Mouse (Mus musculus) CH12.LX (cell line): ENCODE measurements around the gene Sesn2. TPM values are rescaled to one million over a fixed set of nuclear protein-coding genes. Genes with fewer than 3 reads are reported as not detected.
A peak's percentile ranks its signal among the peaks of the same experiment; 100 is the strongest.

Experiments used
- DNase-seq: peaks from one replicate; pipeline ENCODE4 v3.0.0-alpha.2; 2013; ENCODE audit errors: extremely low read depth
- H3K27ac ChIP-seq: 2 replicates; pipeline ENCODE4 v1.5.1; 2012; ENCODE audit warnings: low read depth, mild to moderate bottlenecking, control low read depth, moderate library complexity; ENCODE audit not compliant: insufficient read depth
- H3K27me3 ChIP-seq: replicated peaks from 2 replicates; pipeline ENCODE3; 2012; ENCODE audit warnings: inconsistent platforms
- H3K36me3 ChIP-seq, 2 experiments: replicated peaks in 1 of 2; 2 replicates each; pipeline versions ENCODE3 to v1.6.1; 2012; ENCODE audit warnings: inconsistent platforms in 1 of 2, low read length in 1 of 2, mild to moderate bottlenecking in 1 of 2, mixed read lengths in 1 of 2, moderate library complexity in 1 of 2; ENCODE audit not compliant: control insufficient read depth in 1 of 2, insufficient read depth in 1 of 2
- H3K4me1 ChIP-seq, 2 experiments: 2 replicates each; pipeline ENCODE4 v1.6.1; 2012; ENCODE audit warnings: inconsistent platforms in 1 of 2, moderate library complexity in 1 of 2; ENCODE audit not compliant: insufficient read depth in 2 of 2, control insufficient read depth in 1 of 2
- H3K4me2 ChIP-seq: 2 replicates; pipeline ENCODE4 v1.6.1; 2012; ENCODE audit warnings: low read depth, mild to moderate bottlenecking, control low read depth; ENCODE audit not compliant: poor library complexity, insufficient read depth, severe bottlenecking
- H3K4me3 ChIP-seq, 3 experiments: fragments of 150-350 bp in 1 of 3; sonication (generic) in 1 of 3; replicated peaks in 1 of 3; 2 replicates each; pipeline versions ENCODE3 to v1.5.1; 2011 to 2012; ENCODE audit warnings: low read depth in 2 of 3, low read length in 2 of 3, mild to moderate bottlenecking in 2 of 3, moderate library complexity in 2 of 3, control low read depth in 1 of 3, improper control_type of control experiment in 1 of 3, inconsistent platforms in 1 of 3, mixed read lengths in 1 of 3; ENCODE audit not compliant: poor library complexity in 1 of 3
- H3K79me2 ChIP-seq: replicated peaks from 2 replicates; pipeline ENCODE4 v1.6.1; 2012; ENCODE audit warnings: mild to moderate bottlenecking, moderate library complexity; ENCODE audit not compliant: control insufficient read depth, poor library complexity, insufficient read depth, severe bottlenecking; ENCODE audit errors: extremely low read depth
- H3K9ac ChIP-seq: 2 replicates; pipeline ENCODE4 v1.6.1; 2012; ENCODE audit warnings: low read depth, mild to moderate bottlenecking, control low read depth, moderate library complexity; ENCODE audit not compliant: insufficient read depth
- H3K9me3 ChIP-seq: replicated peaks from 2 replicates; pipeline ENCODE3; 2012; ENCODE audit warnings: low read length, inconsistent platforms, mixed read lengths
- CHD1 ChIP-seq: IDR thresholded peaks from 2 replicates; pipeline ENCODE4 v1.6.1; 2012; ENCODE audit warnings: low read depth, low read length, improper control_type of control experiment, inconsistent platforms
- CHD2 ChIP-seq: IDR thresholded peaks from 2 replicates; pipeline ENCODE4 v1.6.1; 2011; ENCODE audit warnings: low read length, improper control_type of control experiment
- CTCF ChIP-seq, 2 experiments: IDR thresholded peaks in 1 of 2; conservative IDR thresholded peaks in 1 of 2; 2 replicates each; pipeline ENCODE4 v1.5.1; 2011 to 2012; ENCODE audit warnings: low read depth in 2 of 2, low read length in 2 of 2, improper control_type of control experiment in 1 of 2, inconsistent platforms in 1 of 2, mild to moderate bottlenecking in 1 of 2, moderate library complexity in 1 of 2
- E2F4 ChIP-seq: IDR thresholded peaks from 2 replicates; pipeline ENCODE4 v1.6.1; 2011; ENCODE audit warnings: low read depth, low read length, improper control_type of control experiment; ENCODE audit not compliant: insufficient replicate concordance
- ELF1 ChIP-seq: IDR thresholded peaks from 2 replicates; pipeline ENCODE4 v1.6.1; 2014; ENCODE audit warnings: low read depth, mild to moderate bottlenecking, inconsistent platforms, low read length, improper control_type of control experiment
- EP300 ChIP-seq: IDR thresholded peaks from 2 replicates; pipeline ENCODE4 v1.6.1; 2011; ENCODE audit warnings: low read length, improper control_type of control experiment
- GABPA ChIP-seq: IDR thresholded peaks from 2 replicates; pipeline ENCODE4 v1.6.1; 2012; ENCODE audit warnings: low read depth, low read length, improper control_type of control experiment, inconsistent platforms; ENCODE audit not compliant: insufficient replicate concordance
- HCFC1 ChIP-seq: IDR thresholded peaks from 2 replicates; pipeline ENCODE4 v1.6.1; 2012; ENCODE audit warnings: low read depth, mild to moderate bottlenecking, inconsistent platforms, low read length, improper control_type of control experiment
- IRF4 ChIP-seq: IDR thresholded peaks from 2 replicates; pipeline ENCODE4 v1.6.1; 2014; ENCODE audit warnings: low read depth, mild to moderate bottlenecking, inconsistent platforms, low read length, improper control_type of control experiment
- JUN ChIP-seq: IDR thresholded peaks from 2 replicates; pipeline ENCODE4 v1.6.1; 2011; ENCODE audit warnings: low read depth, mild to moderate bottlenecking, low read length, improper control_type of control experiment, moderate library complexity; ENCODE audit not compliant: insufficient read depth
- JUND ChIP-seq: conservative IDR thresholded peaks from 2 replicates; pipeline ENCODE4 v1.6.1; 2011; ENCODE audit warnings: low read depth, low read length, improper control_type of control experiment
- KAT2A ChIP-seq: IDR thresholded peaks from 2 replicates; pipeline ENCODE4 v1.6.1; 2012; ENCODE audit warnings: low read length, improper control_type of control experiment, inconsistent platforms; ENCODE audit not compliant: insufficient replicate concordance
- MAFK ChIP-seq: IDR thresholded peaks from 2 replicates; pipeline ENCODE4 v1.6.1; 2011; ENCODE audit warnings: low read length, improper control_type of control experiment; ENCODE audit not compliant: insufficient replicate concordance
- MAZ ChIP-seq: IDR thresholded peaks from 2 replicates; pipeline ENCODE4 v1.6.1; 2012; ENCODE audit warnings: low read depth, mild to moderate bottlenecking, inconsistent platforms, low read length, improper control_type of control experiment, moderate library complexity
- MEF2A ChIP-seq: IDR thresholded peaks from 2 replicates; pipeline ENCODE4 v1.6.1; 2014; ENCODE audit warnings: low read depth, mild to moderate bottlenecking, inconsistent platforms, low read length, improper control_type of control experiment, borderline replicate concordance
- MXI1 ChIP-seq: IDR thresholded peaks from 2 replicates; pipeline ENCODE4 v1.6.1; 2011; ENCODE audit warnings: mild to moderate bottlenecking, low read depth, low read length, improper control_type of control experiment
- NELFE ChIP-seq: IDR thresholded peaks from 2 replicates; pipeline ENCODE4 v1.6.1; 2011; ENCODE audit warnings: low read depth, low read length, improper control_type of control experiment
- NRF1 ChIP-seq: IDR thresholded peaks from 2 replicates; pipeline ENCODE4 v1.6.1; 2014; ENCODE audit warnings: low read depth, mild to moderate bottlenecking, inconsistent platforms, low read length, improper control_type of control experiment, moderate library complexity
- POLR2A ChIP-seq: IDR thresholded peaks from 2 replicates; pipeline ENCODE4 v1.6.1; 2011; ENCODE audit warnings: low read depth, mild to moderate bottlenecking, improper control_type of control experiment, low read length
- POLR2AphosphoS2 ChIP-seq: IDR thresholded peaks from 2 replicates; pipeline ENCODE4 v1.6.1; 2011; ENCODE audit warnings: low read depth, low read length, improper control_type of control experiment
- RAD21 ChIP-seq: IDR thresholded peaks from 2 replicates; pipeline ENCODE4 v1.6.1; 2011; ENCODE audit warnings: low read depth, mild to moderate bottlenecking, low read length, improper control_type of control experiment, moderate library complexity
- SIN3A ChIP-seq: IDR thresholded peaks from 2 replicates; pipeline ENCODE4 v1.6.1; 2012; ENCODE audit warnings: low read length, improper control_type of control experiment, inconsistent platforms
- TCF12 ChIP-seq: IDR thresholded peaks from 2 replicates; pipeline ENCODE4 v1.6.1; 2014; ENCODE audit warnings: low read depth, mild to moderate bottlenecking, inconsistent platforms, low read length, improper control_type of control experiment
- UBTF ChIP-seq: IDR thresholded peaks from 2 replicates; pipeline ENCODE4 v1.6.1; 2012; ENCODE audit warnings: low read depth, mild to moderate bottlenecking, inconsistent platforms, low read length, improper control_type of control experiment, moderate library complexity
- USF1 ChIP-seq: IDR thresholded peaks from 2 replicates; pipeline ENCODE4 v1.6.1; 2014; ENCODE audit warnings: low read depth, mild to moderate bottlenecking, inconsistent platforms, low read length, improper control_type of control experiment
- USF2 ChIP-seq: conservative IDR thresholded peaks from 2 replicates; pipeline ENCODE4 v1.6.1; 2011; ENCODE audit warnings: low read depth, low read length, improper control_type of control experiment
- ZC3H11A ChIP-seq: IDR thresholded peaks from 2 replicates; pipeline ENCODE4 v1.6.1; 2012; ENCODE audit warnings: low read depth, mild to moderate bottlenecking, inconsistent platforms, low read length, improper control_type of control experiment
- ZKSCAN1 ChIP-seq: IDR thresholded peaks from 2 replicates; pipeline ENCODE4 v1.6.1; 2012; ENCODE audit warnings: low read depth, inconsistent platforms, low read length, improper control_type of control experiment, borderline replicate concordance
- ZMIZ1 ChIP-seq: IDR thresholded peaks from 2 replicates; pipeline ENCODE4 v1.6.1; 2012; ENCODE audit warnings: low read depth, mild to moderate bottlenecking, inconsistent platforms, low read length, improper control_type of control experiment
- dilution Hi-C: fragments of 300-500 bp; cut with MboI; formaldehyde crosslinking; loops from 2 replicates; pipeline ENCODE4 v1.14.3; 2020; ENCODE audit warnings: low sequenced_read_pairs; ENCODE audit not compliant: extremely low pct_unique_long_range_greater_than_20kb, extremely low pct_ligation_motif_present
- in situ Hi-C: fragments of 300-500 bp; cut with MboI; formaldehyde crosslinking; loops from 3 replicates; pipeline ENCODE4 v1.14.3; 2019; ENCODE audit warnings: low sequenced_read_pairs, low pct_ligation_motif_present, low pct_unique_long_range_greater_than_20kb, mixed read lengths
- polyA plus RNA-seq: library from polyadenylated mRNA; unstranded; fragments of >175 nt; gene quantifications from 2 replicates; pipeline ENCODE4 v1.2.1, GENCODE M21; 2012; ENCODE audit warnings: low read depth; ENCODE audit not compliant: insufficient read length
- total RNA-seq, 2 experiments: library from RNA; depleted of rRNA; stranded (reverse); fragments of 300-350 nt in 1 of 2; fragments of >200 nt in 1 of 2; gene quantifications; 2 replicates each; pipeline ENCODE4 v1.2.3; 2012 to 2014

The Sesn2 gene
- total and polyA plus RNA-seq, 3 experiments, result 35.6 to 68.1 (median 40.1) TPM

GRCm38 (mm10) chr4:132539481-132539880 is 29.2 kb upstream of the Sesn2 start:
- Histone ChIP-seq H3K9ac (no peak overlapping the region), H3K27me3 (no peaks in the 10 kb centered on the region), H3K27ac (no peak overlapping the region), H3K79me2 (peaks cover 61% of the 10 kb centered on the region), H3K9me3 (no peaks in the 10 kb centered on the region), H3K4me2 (no peak overlapping the region), H3K36me3 (peaks cover 44 to 70% of the 10 kb centered on the region in 2 experiments), H3K4me1 (peaks cover 6 to 37% of the 10 kb centered on the region in 2 experiments), H3K4me3 (no peak overlapping the region)
- in situ Hi-C loops (no loop called here), dilution Hi-C loops (no loop called here)
- no peak for DNase-seq
- TF ChIP-seq SIN3A (no peak), CHD1 (no peak), TCF12 (no peak), IRF4 (no peak), CTCF (conservative IDR thresholded peaks at IDR 0.05 in 1 of 2, IDR thresholded peaks at IDR 0.05 in 1 of 2; ENCODE audit: low read depth in 2 of 2, low read length in 2 of 2) (no peak), E2F4 (no peak), MEF2A (no peak), JUN (no peak), KAT2A (no peak), POLR2AphosphoS2 (no peak), CHD2 (no peak), USF2 (no peak)
- TF ChIP-seq, all 38 proteins: peak for 0

- no peaks in the 10 kb centered on the region for H3K9me3 ChIP-seq
- dilution Hi-C loops, result no loop called here
- H3K4me2 ChIP-seq, result peak within 1 kb of the TSS; percentile 99
- DNase-seq, result peak; percentile 94
- H3K36me3 ChIP-seq, result peaks cover 13 to 42% of the 10 kb centered on the region in 2 experiments
- H3K4me1 ChIP-seq, result peaks cover 6 to 37% of the 10 kb centered on the region in 2 experiments
- H3K4me3 ChIP-seq, result peak within 1 kb of the TSS; percentile 84 to 96 (median 90)
- H3K27me3 ChIP-seq, result no peaks in the 10 kb centered on the region
- peaks cover 54% of the 10 kb centered on the region for H3K79me2 ChIP-seq
- peak within 1 kb of the TSS; percentile 88 for H3K9ac ChIP-seq
- H3K27ac ChIP-seq, result peak within 1 kb of the TSS; percentile 54
- in situ Hi-C loops, result no loop called here
- peak; percentile 86 for TF ChIP-seq POLR2A
- TF ChIP-seq MEF2A, result 0 out of 2 replicates have a peak, but pooled peaks have one; percentile 21
- TF ChIP-seq E2F4, result peak; percentile 91; the same call in 1 of the 2 replicates
- peak; percentile 79 for TF ChIP-seq MXI1
- no peak for TF ChIP-seq MAFK
- peak; percentile 73 for TF ChIP-seq IRF4
- no peak for TF ChIP-seq RAD21
- no peak for TF ChIP-seq ZC3H11A
- TF ChIP-seq USF2, result peak; percentile 97
- peak; percentile 86 for TF ChIP-seq HCFC1
- TF ChIP-seq KAT2A, result peak; percentile 75; the same call in 1 of the 2 replicates
- TF ChIP-seq CHD1, result no peak
- peak; percentile 61; the same call in 1 of the 2 replicates for TF ChIP-seq ELF1
- TF ChIP-seq NRF1, result peak; percentile 93
- no peak; the same call in 1 of the 2 replicates for TF ChIP-seq GABPA
- no peak for TF ChIP-seq JUN
- TF ChIP-seq EP300, result no peak; the same call in 1 of the 2 replicates
- TF ChIP-seq NELFE, result peak; percentile 93
- TF ChIP-seq POLR2AphosphoS2, result peak; percentile 72; the same call in 1 of the 2 replicates
- TF ChIP-seq JUND, result no peak
- TF ChIP-seq USF1, result peak; percentile 100
- no peak for TF ChIP-seq ZKSCAN1
- TF ChIP-seq ZMIZ1, result no peak; the same call in 1 of the 2 replicates
- TF ChIP-seq UBTF, result peak; percentile 56; the same call in 1 of the 2 replicates
- peak; percentile 73; the same call in 1 of the 2 replicates for TF ChIP-seq MAZ
These were observed 25.3 kb upstream of the Sesn2 start, which contains the start of gene Dnajc8 for GRCm38 (mm10) chr4:132535406-132536121. Gene Dnajc8 (plus strand): TSS chr4:132535550.
